Mouse (Mus musculus) midbrain, embryonic 12.5 days (tissue): ENCODE results near the gene Tesk2. TPM values are rescaled to one million over a fixed set of nuclear protein-coding genes. Genes with fewer than 3 reads are reported as not detected.

ENCODE experiments used
- ATAC-seq: fragments of 200-750 bp; cut with Nextera tagmentation; 2 replicates; pipeline ENCODE4 v1.8.0; 2017; ENCODE audit warnings: low read depth, moderate TSS enrichment, moderate library complexity; ENCODE audit not compliant: low FRiP score
- H3K27ac ChIP-seq: fragments of 300-500 bp; sonication (generic); replicated peaks from 2 replicates; pipeline ENCODE4 v1.5.1; 2016; ENCODE audit warnings: mild to moderate bottlenecking
- H3K27me3 ChIP-seq: fragments of 300-500 bp; sonication (generic); 2 replicates; pipeline ENCODE4 v1.6.1; 2016; ENCODE audit warnings: mild to moderate bottlenecking
- H3K36me3 ChIP-seq: fragments of 300-500 bp; sonication (generic); 2 replicates; pipeline ENCODE4 v1.6.1; 2016
- H3K4me1 ChIP-seq: fragments of 300-500 bp; sonication (generic); 2 replicates; pipeline ENCODE4 v1.6.1; 2016
- H3K4me2 ChIP-seq: fragments of 300-500 bp; sonication (generic); replicated peaks from 2 replicates; pipeline ENCODE4 v1.6.1; 2016; ENCODE audit warnings: mild to moderate bottlenecking, moderate library complexity
- H3K4me3 ChIP-seq: fragments of 300-500 bp; sonication (generic); 2 replicates; pipeline ENCODE4 v1.5.1; 2016; ENCODE audit warnings: mild to moderate bottlenecking
- H3K9ac ChIP-seq: fragments of 300-500 bp; sonication (generic); replicated peaks from 2 replicates; pipeline ENCODE4 v1.6.1; 2016; ENCODE audit warnings: mild to moderate bottlenecking, moderate library complexity
- H3K9me3 ChIP-seq: fragments of 300-500 bp; sonication (generic); 2 replicates; pipeline ENCODE4 v1.6.1; 2016; ENCODE audit warnings: mild to moderate bottlenecking
- WGBS: fragments of 180-500 bp; shearing (Covaris S2); methylation state at CpG from one replicate; pipeline ENCODE4 v1.1.7; 2016; 5-methylcytosine and 5-hydroxymethylcytosine counted together
- polyA plus RNA-seq: library from polyadenylated mRNA; unstranded; fragments of >200 nt; fragmentation: Nextera tagmentation; extraction: Ambion mirVana; gene quantifications from 2 replicates; pipeline ENCODE4 v1.2.1, GENCODE M21; 2016

Tesk2 gene
- polyA plus RNA-seq, 1 experiment from 2014 or later = 5.7 TPM

GRCm38 (mm10) chr4:116692146-116692545 is 28.6 kb upstream of the Tesk2 start:
- H3K4me3 ChIP-seq = no peak overlapping the region
- H3K4me2 ChIP-seq = no peak overlapping the region
- H3K9me3 ChIP-seq = no peaks in the 10 kb centered on the region
- no peak overlapping the region for H3K27ac ChIP-seq
- H3K36me3 ChIP-seq = peaks cover 67% of the 10 kb centered on the region
- WGBS = 88% methylated on average over 2 of the region's 2 CpGs
- no peak for ATAC-seq
- no peak overlapping the region for H3K9ac ChIP-seq
- peaks cover 2% of the 10 kb centered on the region for H3K4me1 ChIP-seq
- H3K27me3 ChIP-seq = no peaks in the 10 kb centered on the region

- Histone ChIP-seq H3K27me3 (no peaks in the 10 kb centered on the region), H3K27ac (no peak overlapping the region), H3K4me2 (no peak overlapping the region), H3K9ac (no peak overlapping the region), H3K4me3 (no peak overlapping the region), H3K36me3 (peaks cover 74% of the 10 kb centered on the region), H3K4me1 (no peaks in the 10 kb centered on the region), H3K9me3 (no peaks in the 10 kb centered on the region)
- WGBS = 93% methylated on average over 2 of the region's 2 CpGs
- no peak for ATAC-seq
Observed at GRCm38 (mm10) chr4:116693785-116694184, 27.0 kb upstream of the Tesk2 start.

GRCm38 (mm10) chr4:116698693-116699342 is 21.9 kb upstream of the Tesk2 start:
- ATAC-seq = no peak
- Histone ChIP-seq H3K36me3 (peaks cover 56% of the 10 kb centered on the region), H3K4me3 (no peak overlapping the region), H3K27me3 (no peaks in the 10 kb centered on the region), H3K27ac (no peak overlapping the region), H3K9ac (no peak overlapping the region), H3K9me3 (no peaks in the 10 kb centered on the region), H3K4me2 (no peak overlapping the region), H3K4me1 (no peaks in the 10 kb centered on the region)
- 89% methylated on average over 2 of the region's 2 CpGs for WGBS

- Histone ChIP-seq H3K36me3 (peaks cover 48% of the 10 kb centered on the region), H3K4me2 (no peak overlapping the region), H3K9me3 (no peaks in the 10 kb centered on the region), H3K9ac (no peak overlapping the region), H3K4me1 (no peaks in the 10 kb centered on the region), H3K4me3 (no peak overlapping the region), H3K27me3 (no peaks in the 10 kb centered on the region), H3K27ac (no peak overlapping the region)
- ATAC-seq = no peak
- 86% methylated on average over 1 of the region's 1 CpGs for WGBS
Observed at GRCm38 (mm10) chr4:116700964-116701363, 19.8 kb upstream of the Tesk2 start.

- H3K27ac ChIP-seq = no peak overlapping the region
- WGBS = 43% methylated on average over 6 of the region's 6 CpGs
- ATAC-seq = no peak
- peaks cover 6% of the 10 kb centered on the region for H3K4me1 ChIP-seq
- no peaks in the 10 kb centered on the region for H3K9me3 ChIP-seq
- H3K27me3 ChIP-seq = no peaks in the 10 kb centered on the region
- H3K36me3 ChIP-seq = peaks cover 39% of the 10 kb centered on the region
- H3K4me3 ChIP-seq = no peak overlapping the region
- no peak overlapping the region for H3K9ac ChIP-seq
- H3K4me2 ChIP-seq = no peak overlapping the region
Observed at GRCm38 (mm10) chr4:116703804-116704203, 16.9 kb upstream of the Tesk2 start.

GRCm38 (mm10) chr4:116707666-116708065 is 13.1 kb upstream of the Tesk2 start:
- Histone ChIP-seq H3K27ac (no peak overlapping the region), H3K27me3 (no peaks in the 10 kb centered on the region), H3K9me3 (no peaks in the 10 kb centered on the region), H3K4me2 (peak overlapping the region; percentile 83), H3K4me1 (peaks cover 13% of the 10 kb centered on the region), H3K4me3 (peak overlapping the region; percentile 56), H3K9ac (peak overlapping the region; percentile 41; the same call in 1 of the 2 replicates), H3K36me3 (peaks cover 18% of the 10 kb centered on the region; the same call in 1 of the 2 replicates)
- 22% methylated on average over 9 of the region's 9 CpGs for WGBS
- no peak for ATAC-seq

GRCm38 (mm10) chr4:116708201-116708764 is 12.5 kb upstream of the Tesk2 start, which contains the start of the genes Mmachc and Ccdc163:
Mmachc (minus strand) TSS chr4:116708406.
Ccdc163 (plus strand) TSS chr4:116708509.
- Histone ChIP-seq H3K27me3 (no peaks in the 10 kb centered on the region), H3K36me3 (peaks cover 16% of the 10 kb centered on the region; the same call in 1 of the 2 replicates), H3K9me3 (no peaks in the 10 kb centered on the region), H3K4me1 (peaks cover 13% of the 10 kb centered on the region), H3K4me2 (peak within 1 kb of the TSS; percentile 83), H3K27ac (no peak within 1 kb of the TSS), H3K4me3 (peak within 1 kb of the TSS; percentile 56), H3K9ac (peak within 1 kb of the TSS; percentile 63)
- under 1% methylated on average over 29 of the region's 29 CpGs for WGBS
- ATAC-seq = peak; percentile 99

GRCm38 (mm10) chr4:116708791-116709390 is 11.9 kb upstream of the Tesk2 start:
- H3K4me3 ChIP-seq = peak overlapping the region; percentile 56
- peak overlapping the region; percentile 83 for H3K4me2 ChIP-seq
- H3K27ac ChIP-seq = no peak overlapping the region
- 0 out of 2 replicates have a peak, but pooled peaks cover 10% of the 10 kb centered on the region for H3K36me3 ChIP-seq
- no peaks in the 10 kb centered on the region for H3K9me3 ChIP-seq
- peak overlapping the region; percentile 63 for H3K9ac ChIP-seq
- H3K27me3 ChIP-seq = no peaks in the 10 kb centered on the region
- 11% methylated on average over 9 of the region's 9 CpGs for WGBS
- no peak; the same call in 1 of the 2 replicates for ATAC-seq
- peaks cover 13% of the 10 kb centered on the region for H3K4me1 ChIP-seq

- H3K36me3 ChIP-seq = peaks cover 6% of the 10 kb centered on the region; the same call in 1 of the 2 replicates
- no peaks in the 10 kb centered on the region for H3K9me3 ChIP-seq
- 86% methylated on average over 2 of the region's 2 CpGs for WGBS
- no peaks in the 10 kb centered on the region for H3K27me3 ChIP-seq
- no peak overlapping the region for H3K27ac ChIP-seq
- peaks cover 13% of the 10 kb centered on the region for H3K4me1 ChIP-seq
- H3K4me3 ChIP-seq = no peak overlapping the region
- no peak for ATAC-seq
- no peak overlapping the region for H3K4me2 ChIP-seq
- H3K9ac ChIP-seq = no peak overlapping the region; the same call in 1 of the 2 replicates
Observed at GRCm38 (mm10) chr4:116710154-116710553, 10.6 kb upstream of the Tesk2 start.

- peaks cover 13% of the 10 kb centered on the region; the same call in 1 of the 2 replicates for H3K36me3 ChIP-seq
- no peak for ATAC-seq
- no peak overlapping the region for H3K9ac ChIP-seq
- 90% methylated on average over 1 of the region's 1 CpGs for WGBS
- H3K27me3 ChIP-seq = no peaks in the 10 kb centered on the region
- no peaks in the 10 kb centered on the region for H3K9me3 ChIP-seq
- peaks cover 9% of the 10 kb centered on the region for H3K4me1 ChIP-seq
- H3K4me3 ChIP-seq = no peak overlapping the region
- H3K27ac ChIP-seq = no peak overlapping the region
- no peak overlapping the region for H3K4me2 ChIP-seq
Observed at GRCm38 (mm10) chr4:116712536-116712935, 8.2 kb upstream of the Tesk2 start.

- ATAC-seq = no peak
- no peaks in the 10 kb centered on the region for H3K9me3 ChIP-seq
Observed at GRCm38 (mm10) chr4:116719396-116719795, 1.4 kb upstream of the Tesk2 start.

GRCm38 (mm10) chr4:116721098-116721628 is 415 bp downstream of the Tesk2 start:
- no peaks in the 10 kb centered on the region for H3K9me3 ChIP-seq
- no peaks in the 10 kb centered on the region for H3K36me3 ChIP-seq
- no peak for ATAC-seq
- under 1% methylated on average over 29 of the region's 29 CpGs for WGBS
- H3K27ac ChIP-seq = peak overlapping the region; percentile 77
- H3K4me1 ChIP-seq = peaks cover 13% of the 10 kb centered on the region
- H3K9ac ChIP-seq = peak overlapping the region; percentile 81
- peak overlapping the region; percentile 83 for H3K4me3 ChIP-seq
- peak overlapping the region; percentile 95 for H3K4me2 ChIP-seq
- peaks cover 13% of the 10 kb centered on the region; the same call in 1 of the 2 replicates for H3K27me3 ChIP-seq

More at GRCm38 (mm10) chr4:116719396-116719795, 1.4 kb upstream of the Tesk2 start:
- WGBS = 16% methylated on average over 3 of the region's 3 CpGs
- Histone ChIP-seq H3K27me3 (peaks cover 13% of the 10 kb centered on the region; the same call in 1 of the 2 replicates), H3K9ac (no peak overlapping the region), H3K36me3 (peaks cover 13% of the 10 kb centered on the region; the same call in 1 of the 2 replicates), H3K27ac (no peak overlapping the region), H3K4me1 (peaks cover 13% of the 10 kb centered on the region), H3K4me3 (no peak overlapping the region), H3K4me2 (no peak overlapping the region)
